Mouse (Mus musculus): ENCODE measurements around the gene Abhd14b.

- TF ChIP-seq ZC3H11A (IDR thresholded peaks at IDR 0.05; ENCODE audit: borderline replicate concordance, low read depth, low read length) = no peak
- no peak for TF ChIP-seq CHD2 (IDR thresholded peaks at IDR 0.05; ENCODE audit: low read depth, low read length)
- TF ChIP-seq ZNF384 (IDR thresholded peaks at IDR 0.05; ENCODE audit: low read depth, low read length) = no peak
- no peak for TF ChIP-seq MAFK (IDR thresholded peaks at IDR 0.05; ENCODE audit: insufficient read depth, low read depth, low read length)
- TF ChIP-seq HCFC1 (IDR thresholded peaks at IDR 0.05; ENCODE audit: borderline replicate concordance, insufficient read depth, low read length) = no peak
These were observed 33.8 kb downstream of the Abhd14b start for GRCm38 (mm10) chr9:106481075-106481474.
